Mouse (Mus musculus) cerebellum, adult (tissue): ENCODE results near the gene Acadvl.
"Not testable (repeated sequence)": the region's sequence is repeated elsewhere in the genome, so short reads cannot be mapped to it uniquely, and the experiment has no call there.

Experiments
- ATAC-seq: cut with Nextera tagmentation; 2 replicates; pipeline ENCODE4 v1.9.2; 2017; ENCODE audit warnings: mild to moderate bottlenecking, moderate library complexity, mixed read lengths; ENCODE audit not compliant: insufficient number of reproducible peaks, low FRiP score, low TSS enrichment

Gene Acadvl

GRCm38 (mm10) chr11:70028401-70029129 lies 13.4 kb upstream of the Acadvl start:
- no peak for ATAC-seq

GRCm38 (mm10) chr11:70027397-70027796 lies 12.2 kb upstream of the Acadvl start:
- ATAC-seq = no peak

- 0 out of 2 replicates have a peak, but pooled peaks have one; percentile 26 for ATAC-seq
These were observed 11.5 kb upstream of the Acadvl start for GRCm38 (mm10) chr11:70026689-70027088.

- no peak for ATAC-seq
These were observed 8.9 kb upstream of the Acadvl start for GRCm38 (mm10) chr11:70024151-70024514.

- no peak for ATAC-seq
These were observed 8.4 kb upstream of the Acadvl start for GRCm38 (mm10) chr11:70023481-70024150.

- peak; percentile 36; the same call in 1 of the 2 replicates for ATAC-seq
These were observed 6.3 kb upstream of the Acadvl start for GRCm38 (mm10) chr11:70021264-70022132.

GRCm38 (mm10) chr11:70020731-70021263 lies 5.6 kb upstream of the Acadvl start:
- ATAC-seq = peak; percentile 69

GRCm38 (mm10) chr11:70020022-70020631 lies 4.9 kb upstream of the Acadvl start:
- no peak for ATAC-seq

- no peak for ATAC-seq
These were observed 4.3 kb upstream of the Acadvl start for GRCm38 (mm10) chr11:70019495-70020021.

GRCm38 (mm10) chr11:70018131-70018990 lies 3.1 kb upstream of the Acadvl start:
- no peak for ATAC-seq

- no peak for ATAC-seq
These were observed 2.1 kb upstream of the Acadvl start for GRCm38 (mm10) chr11:70017199-70017767.

- ATAC-seq = no peak
These were observed 1.5 kb upstream of the Acadvl start, which contains the start of gene Dlg4 for GRCm38 (mm10) chr11:70016669-70017068. Gene Dlg4, plus strand, starts transcription at chr11:70016942.

GRCm38 (mm10) chr11:70016177-70016576 lies 966 bp upstream of the Acadvl start:
- not testable (repeated sequence) for ATAC-seq

GRCm38 (mm10) chr11:70015677-70016076 lies 466 bp upstream of the Acadvl start:
- no peak for ATAC-seq

- no peak for ATAC-seq
These were observed 1.2 kb downstream of the Acadvl start for GRCm38 (mm10) chr11:70014051-70014450.

- no peak for ATAC-seq
These were observed 1.8 kb downstream of the Acadvl start for GRCm38 (mm10) chr11:70013408-70013807.

- no peak for ATAC-seq
These were observed 2.3 kb downstream of the Acadvl start for GRCm38 (mm10) chr11:70012931-70013330.

- ATAC-seq = no peak
These were observed 4.2 kb downstream of the Acadvl start for GRCm38 (mm10) chr11:70010961-70011360.

GRCm38 (mm10) chr11:70010548-70010947 lies 4.7 kb downstream of the Acadvl start:
- no peak for ATAC-seq
